Mouse (Mus musculus) liver, adult 2 months (tissue): ENCODE results near the gene Cdkn2d.

Experiments used
- CTCF ChIP-seq: fragments of 200-500 bp; IDR thresholded peaks from 2 replicates; pipeline ENCODE4 v1.5.1; 2011; ENCODE audit warnings: low read depth, low read length, control low read depth
- POLR2A ChIP-seq: fragments of 200-500 bp; IDR thresholded peaks from 2 replicates; pipeline ENCODE4 v1.6.1; 2011; ENCODE audit warnings: low read length, control low read depth; ENCODE audit not compliant: insufficient read depth; ENCODE audit errors: extremely low read depth

- no peak for TF ChIP-seq POLR2A
- no peak for TF ChIP-seq CTCF
Measured at GRCm38 (mm10) chr9:21283591-21283990, 7.6 kb downstream of the Cdkn2d start.
